Mouse (Mus musculus) thymus, adult 2 months (tissue): ENCODE results near the gene Sh2d2a. TPM values are rescaled to one million over a fixed set of nuclear protein-coding genes. Genes with fewer than 3 reads are reported as not detected.
"Not testable (repeated sequence)": the region's sequence is repeated elsewhere in the genome, so short reads cannot be mapped to it uniquely, and the experiment has no call there.

Experiments
- DNase-seq: peaks from one replicate; pipeline ENCODE4 v3.0.0; 2021
- H3K27ac ChIP-seq: fragments of 200-500 bp; 2 replicates; pipeline ENCODE4 v1.5.1; 2012; ENCODE audit warnings: low read length, control low read depth; ENCODE audit not compliant: control insufficient read depth, insufficient read depth
- H3K27me3 ChIP-seq: fragments of 200-500 bp; 2 replicates; pipeline ENCODE4 v1.6.1; 2012; ENCODE audit warnings: mild to moderate bottlenecking, low read length, moderate library complexity, mixed read lengths; ENCODE audit not compliant: control insufficient read depth, insufficient read depth
- H3K36me3 ChIP-seq: fragments of 200-500 bp; 2 replicates; pipeline ENCODE4 v1.6.1; 2012; ENCODE audit warnings: mild to moderate bottlenecking, low read length, moderate library complexity; ENCODE audit not compliant: control insufficient read depth, insufficient read depth
- H3K4me1 ChIP-seq: fragments of 200-500 bp; replicated peaks from 2 replicates; pipeline ENCODE4 v1.6.1; 2012; ENCODE audit warnings: low read length; ENCODE audit not compliant: control insufficient read depth, insufficient read depth
- H3K4me3 ChIP-seq: fragments of 200-500 bp; 2 replicates; pipeline ENCODE4 v1.5.1; 2012; ENCODE audit warnings: mild to moderate bottlenecking, low read length, control low read depth, moderate library complexity; ENCODE audit not compliant: control insufficient read depth, insufficient read depth
- CTCF ChIP-seq: fragments of 200-500 bp; IDR thresholded peaks from 2 replicates; pipeline ENCODE4 v1.5.1; 2012; ENCODE audit warnings: mild to moderate bottlenecking, control low read depth, low read length, moderate library complexity, borderline replicate concordance; ENCODE audit not compliant: control insufficient read depth, poor library complexity, insufficient read depth; ENCODE audit errors: extremely low read depth
- POLR2A ChIP-seq: fragments of 200-500 bp; IDR thresholded peaks from 2 replicates; pipeline ENCODE4 v1.6.1; 2012; ENCODE audit warnings: mild to moderate bottlenecking, low read length, control low read depth, moderate library complexity; ENCODE audit not compliant: control insufficient read depth, poor library complexity, insufficient read depth; ENCODE audit errors: extremely low read depth
- WGBS: fragments of 180-500 bp; shearing (Covaris S2); methylation state at CpG from one replicate; pipeline ENCODE4 v1.1.7; 2018; 5-methylcytosine and 5-hydroxymethylcytosine counted together
- polyA plus RNA-seq: library from polyadenylated mRNA; depleted of rRNA; stranded (reverse); fragments of >200 nt; gene quantifications from 2 replicates; pipeline ENCODE4 v1.2.3, GENCODE M21; 2012

Sh2d2a gene
- polyA plus RNA-seq, 1 experiment = 179 TPM

DNA sequence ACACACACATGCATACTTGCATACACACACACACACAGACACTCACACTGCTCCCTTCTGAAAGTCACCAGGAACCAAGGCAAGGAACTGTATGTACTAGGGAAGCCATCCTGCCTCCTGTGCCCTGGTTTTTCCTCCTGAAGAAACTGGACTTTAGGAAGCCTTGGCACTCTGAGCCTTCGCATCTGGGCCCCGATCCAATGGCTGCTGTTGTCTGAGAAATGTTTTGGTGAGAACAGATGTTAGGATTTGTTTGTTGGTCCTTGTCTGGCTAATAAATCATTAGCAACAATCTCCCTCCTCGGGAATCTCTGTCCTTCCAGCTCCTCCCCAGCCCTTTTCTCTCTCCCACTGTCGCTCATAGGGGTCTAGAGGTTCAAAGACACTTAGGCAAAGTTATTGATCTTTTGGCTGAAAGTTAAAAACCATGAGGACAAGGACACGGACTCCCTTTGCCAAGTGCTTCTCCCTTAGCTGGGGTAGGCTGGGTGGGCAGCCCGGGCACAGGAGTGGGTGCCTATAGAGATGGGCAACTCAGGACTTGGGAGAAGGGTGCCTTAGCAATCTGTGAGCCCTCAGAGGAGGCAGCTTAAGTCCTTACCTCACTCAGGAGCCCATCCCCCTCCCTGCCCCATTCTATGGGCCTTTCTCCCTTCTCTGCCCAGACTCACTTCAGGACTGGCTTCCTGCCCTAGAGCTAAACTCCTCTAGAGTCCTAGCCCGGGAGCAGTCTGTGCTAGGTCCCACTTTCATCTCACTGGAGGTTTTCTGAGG lies 8.4 kb downstream of the Sh2d2a start:
- TF ChIP-seq CTCF = no peak
- TF ChIP-seq POLR2A = no peak
- H3K4me3 ChIP-seq = no peak overlapping the region
- H3K4me1 ChIP-seq = no peaks in the 10 kb centered on the region
- no peak for DNase-seq
- H3K27ac ChIP-seq = no peak overlapping the region
- peaks cover 47% of the 10 kb centered on the region for H3K36me3 ChIP-seq
- no peaks in the 10 kb centered on the region for H3K27me3 ChIP-seq
- 93% methylated on average over 7 of the region's 7 CpGs for WGBS

DNA sequence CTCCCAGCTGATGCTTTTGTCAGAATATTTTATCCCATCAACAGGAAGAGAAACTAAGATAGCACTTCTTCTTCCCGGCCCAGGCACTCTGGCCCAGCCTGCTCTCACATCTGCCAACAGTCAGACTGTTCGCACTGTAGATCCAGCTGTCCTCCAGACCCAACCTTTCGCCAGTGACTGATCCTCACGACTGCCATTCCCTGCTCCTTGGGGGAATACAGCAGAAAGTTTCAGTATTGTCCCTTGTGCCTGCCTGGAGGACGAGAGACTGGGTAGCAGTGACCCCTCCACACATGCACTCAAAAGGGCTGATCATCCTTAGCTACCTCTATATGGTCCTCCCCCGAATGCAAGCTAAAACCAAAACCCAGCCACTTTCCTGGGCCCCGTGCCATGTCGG lies 9.4 kb downstream of the Sh2d2a start:
- WGBS = 86% methylated on average over 8 of the region's 8 CpGs
- Histone ChIP-seq H3K27ac (no peak overlapping the region), H3K27me3 (no peaks in the 10 kb centered on the region), H3K4me1 (no peaks in the 10 kb centered on the region), H3K4me3 (no peak overlapping the region), H3K36me3 (peaks cover 43% of the 10 kb centered on the region)
- no peak for DNase-seq
- TF ChIP-seq CTCF (no peak), POLR2A (no peak)

DNA sequence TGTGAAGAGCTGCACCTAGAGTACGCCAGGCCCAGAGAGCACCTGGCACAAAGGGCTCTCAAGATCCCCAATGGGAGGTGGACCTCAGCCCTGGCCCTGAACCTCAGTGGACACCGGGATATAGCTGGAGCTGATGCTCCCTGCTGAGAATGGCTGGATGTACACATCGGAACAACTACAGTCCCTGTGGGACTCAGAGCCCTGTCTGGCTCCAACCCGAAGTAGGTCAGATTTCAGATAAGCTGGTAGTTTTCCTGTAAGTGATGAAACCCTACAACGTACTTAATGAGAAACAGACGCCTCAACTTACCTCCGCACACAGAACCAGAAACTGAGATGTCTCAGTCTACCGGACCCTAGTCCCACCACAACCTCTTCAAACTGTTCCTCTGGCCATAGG lies 11.1 kb downstream of the Sh2d2a start:
- no peaks in the 10 kb centered on the region for H3K27me3 ChIP-seq
- H3K4me1 ChIP-seq = no peaks in the 10 kb centered on the region
- H3K27ac ChIP-seq = no peak overlapping the region
- peaks cover 39% of the 10 kb centered on the region for H3K36me3 ChIP-seq
- no peak for DNase-seq
- no peak overlapping the region for H3K4me3 ChIP-seq
- 94% methylated on average over 8 of the region's 8 CpGs for WGBS
- TF ChIP-seq POLR2A (no peak), CTCF (no peak)

DNA sequence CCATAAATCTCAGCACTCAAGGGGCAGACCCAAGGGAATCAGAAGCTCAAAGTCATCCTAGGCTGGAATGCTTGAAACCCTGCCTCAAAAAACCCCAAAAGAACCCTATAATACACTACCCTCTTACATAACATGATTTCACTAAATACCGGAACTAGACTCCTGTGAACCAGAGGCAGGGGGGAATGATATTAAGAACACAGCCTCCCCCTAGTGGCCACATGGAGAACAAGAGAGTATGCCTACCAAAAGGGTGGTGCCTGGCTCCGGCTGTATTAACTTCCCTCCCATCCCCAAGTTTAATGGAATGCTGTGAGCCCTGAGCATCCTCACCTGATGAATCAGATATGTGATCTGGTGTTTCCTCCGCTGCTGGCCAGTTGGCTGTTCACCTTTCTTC lies 13.3 kb downstream of the Sh2d2a start:
- no peaks in the 10 kb centered on the region for H3K27me3 ChIP-seq
- peak; percentile 70 for DNase-seq
- no peak overlapping the region for H3K4me3 ChIP-seq
- no peak for TF ChIP-seq POLR2A
- no peak for TF ChIP-seq CTCF
- H3K4me1 ChIP-seq = no peaks in the 10 kb centered on the region
- WGBS = 42% methylated on average over 3 of the region's 3 CpGs
- peaks cover 51% of the 10 kb centered on the region for H3K36me3 ChIP-seq
- no peak overlapping the region for H3K27ac ChIP-seq

DNA sequence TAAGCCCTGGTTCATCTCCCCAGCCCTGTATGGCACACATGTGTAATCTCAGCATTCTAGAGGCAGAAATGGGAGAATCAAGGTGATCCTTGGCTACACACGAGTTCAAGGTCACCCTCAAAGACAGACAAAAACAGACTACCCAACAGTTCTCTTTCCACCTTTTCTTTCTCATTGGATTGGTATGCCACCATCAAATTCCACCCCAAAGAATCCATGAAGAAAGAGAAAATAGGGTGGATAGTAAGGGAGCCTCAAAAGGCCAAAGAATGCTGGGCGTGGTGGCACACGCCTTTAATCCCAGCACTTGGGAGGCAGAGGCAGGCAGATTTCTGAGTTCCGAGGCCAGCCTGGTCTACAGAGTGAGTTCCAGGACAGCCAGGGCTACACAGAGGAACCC lies 17.6 kb downstream of the Sh2d2a start:
- peaks cover 75% of the 10 kb centered on the region for H3K36me3 ChIP-seq
- DNase-seq, H3K4me1 ChIP-seq, H3K4me3 ChIP-seq, H3K27me3 ChIP-seq, H3K27ac ChIP-seq: not testable (repeated sequence)
- WGBS = 85% methylated on average over 4 of the region's 4 CpGs

DNA sequence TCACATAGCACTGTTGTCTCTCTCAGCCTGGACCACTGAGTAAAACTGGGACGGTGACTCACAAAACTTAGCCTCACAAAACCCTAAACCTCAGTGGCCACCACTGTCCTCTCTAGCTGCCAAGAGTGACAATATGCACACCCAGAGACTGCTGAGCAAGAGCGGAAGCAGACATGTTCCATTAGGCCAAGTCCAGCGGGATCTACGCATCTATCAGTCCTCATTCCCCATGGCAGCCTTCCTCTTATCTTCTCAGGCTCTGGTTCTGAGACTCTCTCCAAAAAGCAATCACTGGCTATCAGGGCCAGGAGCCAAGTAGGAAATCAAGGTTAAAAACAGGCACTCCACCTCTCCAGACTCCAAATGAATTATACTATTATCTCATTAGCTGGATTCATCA lies 31.2 kb downstream of the Sh2d2a start:
- H3K36me3 ChIP-seq = peaks cover 16% of the 10 kb centered on the region
- H3K4me3 ChIP-seq = no peak overlapping the region
- TF ChIP-seq CTCF = no peak
- TF ChIP-seq POLR2A = no peak
- no peaks in the 10 kb centered on the region for H3K27me3 ChIP-seq
- no peaks in the 10 kb centered on the region for H3K4me1 ChIP-seq
- WGBS = over 99% methylated on average over 4 of the region's 4 CpGs
- no peak for DNase-seq
- H3K27ac ChIP-seq = no peak overlapping the region

DNA sequence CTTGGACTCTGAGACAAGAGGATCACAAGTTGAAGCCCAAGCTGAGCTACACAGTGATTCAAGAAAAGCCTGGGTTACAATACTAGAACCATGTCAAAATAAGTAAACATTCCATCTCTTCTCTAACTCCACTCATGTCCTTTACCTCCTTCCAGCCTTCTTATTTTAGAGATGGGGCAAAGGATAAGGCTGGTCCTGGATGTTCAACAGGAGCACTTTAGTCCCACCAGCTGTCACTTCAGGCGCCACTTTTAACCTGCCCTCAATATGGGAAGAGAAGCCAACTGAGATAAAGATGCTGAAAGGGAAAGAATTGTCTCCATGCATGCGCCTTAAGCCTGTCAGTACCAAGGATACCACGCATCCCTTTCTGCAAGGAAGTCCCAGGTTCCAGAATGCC lies 37.7 kb downstream of the Sh2d2a start:
- Histone ChIP-seq H3K4me1 (peaks cover 7% of the 10 kb centered on the region; the same call in 1 of the 2 replicates), H3K27me3 (no peaks in the 10 kb centered on the region), H3K36me3 (peaks cover 10% of the 10 kb centered on the region), H3K4me3 (peak overlapping the region; percentile 93), H3K27ac (0 out of 2 replicates have a peak overlapping the region, but pooled peaks have one; percentile 3)
- TF ChIP-seq CTCF = no peak
- 2% methylated on average over 3 of the region's 3 CpGs for WGBS
- no peak for DNase-seq
